Mouse (Mus musculus) kidney, postnatal 0 days (tissue): Measurements from ENCODE around the gene Nsl1. TPM values are rescaled to one million over a fixed set of nuclear protein-coding genes. Genes with fewer than 3 reads are reported as not detected.

Experiments used
- ATAC-seq: fragments of 200-750 bp; cut with Nextera tagmentation; replicated peaks from 2 replicates; pipeline ENCODE4 v1.8.0; 2017; ENCODE audit warnings: low read depth, moderate number of reproducible peaks, moderate TSS enrichment, moderate library complexity; ENCODE audit not compliant: low FRiP score
- DNase-seq: peaks from one replicate; pipeline ENCODE4 v3.0.0-alpha.2; 2016; ENCODE audit warnings: low spot score
- H3K27ac ChIP-seq: fragments of 300-500 bp; sonication (generic); 2 replicates; pipeline ENCODE4 v1.5.1; 2014; ENCODE audit warnings: mild to moderate bottlenecking
- H3K27me3 ChIP-seq: fragments of 300-500 bp; sonication (generic); 2 replicates; pipeline ENCODE4 v1.6.1; 2014; ENCODE audit warnings: low read length, mixed read lengths; ENCODE audit not compliant: insufficient read depth
- H3K36me3 ChIP-seq: fragments of 300-500 bp; sonication (generic); 2 replicates; pipeline ENCODE4 v1.6.1; 2014; ENCODE audit warnings: low read length, mixed read lengths; ENCODE audit not compliant: insufficient read depth
- H3K4me1 ChIP-seq: fragments of 300-500 bp; sonication (generic); replicated peaks from 2 replicates; pipeline ENCODE4 v1.6.1; 2014; ENCODE audit warnings: antibody characterized with exemption, low read length, mixed read lengths; ENCODE audit not compliant: insufficient read depth
- H3K4me2 ChIP-seq: fragments of 300-500 bp; sonication (generic); 2 replicates; pipeline ENCODE4 v1.6.1; 2014; ENCODE audit warnings: mild to moderate bottlenecking, low read length, moderate library complexity, mixed read lengths
- H3K4me3 ChIP-seq: fragments of 300-500 bp; sonication (generic); replicated peaks from 2 replicates; pipeline ENCODE4 v1.5.1; 2014; ENCODE audit warnings: low read depth, low read length
- H3K9ac ChIP-seq: fragments of 300-500 bp; sonication (generic); 2 replicates; pipeline ENCODE4 v1.6.1; 2014; ENCODE audit warnings: low read depth, low read length
- H3K9me3 ChIP-seq: fragments of 300-500 bp; sonication (generic); replicated peaks from 2 replicates; pipeline ENCODE4 v1.6.1; 2016; ENCODE audit warnings: low read length, inconsistent platforms, mixed read lengths
- CTCF ChIP-seq: IDR thresholded peaks from 2 replicates; pipeline ENCODE4 v1.5.1; 2016; ENCODE audit warnings: antibody characterized with exemption, low read depth, mild to moderate bottlenecking, moderate library complexity
- WGBS: fragments of 180-500 bp; shearing (Covaris S2); extraction: QIAGEN DNeasy Blood & Tissue Kit; methylation state at CpG from one replicate; pipeline ENCODE4 v1.1.7; 2014; 5-methylcytosine and 5-hydroxymethylcytosine counted together
- polyA plus RNA-seq: library from polyadenylated mRNA; unstranded; fragments of >200 nt; fragmentation: Nextera tagmentation; extraction: Ambion mirVana; gene quantifications from 2 replicates; pipeline ENCODE4 v1.2.1, GENCODE M21; 2015

Gene Nsl1
- polyA plus RNA-seq, 1 experiment from 2014 or later: 8.6 TPM

DNA sequence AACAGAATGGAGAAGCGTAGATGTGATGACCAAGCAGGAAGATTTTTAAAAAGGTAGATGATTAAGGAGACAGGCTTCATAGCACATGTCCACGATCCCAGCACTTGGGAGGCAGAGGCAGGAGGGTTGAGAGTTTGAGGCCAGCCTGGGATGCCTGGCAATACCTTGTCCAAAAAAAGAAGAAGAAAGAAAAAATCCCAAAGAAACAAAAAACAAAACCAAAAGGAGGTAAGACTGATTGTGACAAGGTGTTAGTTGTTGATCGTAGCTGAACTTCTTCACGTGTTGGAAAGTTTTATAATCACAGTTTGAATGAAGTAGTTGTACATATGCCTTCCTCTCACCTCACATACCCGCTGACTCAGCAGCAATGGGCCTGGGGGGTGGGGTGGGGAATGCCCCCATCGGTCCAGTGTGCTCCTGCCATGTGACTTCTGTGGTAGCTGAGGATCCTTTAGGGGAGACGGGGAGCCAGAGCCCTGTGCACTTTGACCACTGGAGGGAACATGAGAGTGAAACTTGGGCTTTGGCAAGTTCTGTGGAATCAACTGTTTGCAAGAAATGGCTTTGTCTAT is 23.6 kb downstream of the Nsl1 start:
- no peak overlapping the region for H3K4me2 ChIP-seq
- H3K36me3 ChIP-seq: peaks cover 9% of the 10 kb centered on the region; the same call in 1 of the 2 replicates
- H3K4me1 ChIP-seq: no peaks in the 10 kb centered on the region
- ATAC-seq (no peak), DNase-seq (no peak)
- H3K27me3 ChIP-seq: no peaks in the 10 kb centered on the region
- H3K4me3 ChIP-seq: no peak overlapping the region
- H3K9ac ChIP-seq: no peak overlapping the region
- 83% methylated on average over 7 of the region's 7 CpGs for WGBS
- no peaks in the 10 kb centered on the region for H3K9me3 ChIP-seq
- no peak overlapping the region for H3K27ac ChIP-seq
- TF ChIP-seq CTCF: no peak; the same call in 1 of the 2 replicates

DNA sequence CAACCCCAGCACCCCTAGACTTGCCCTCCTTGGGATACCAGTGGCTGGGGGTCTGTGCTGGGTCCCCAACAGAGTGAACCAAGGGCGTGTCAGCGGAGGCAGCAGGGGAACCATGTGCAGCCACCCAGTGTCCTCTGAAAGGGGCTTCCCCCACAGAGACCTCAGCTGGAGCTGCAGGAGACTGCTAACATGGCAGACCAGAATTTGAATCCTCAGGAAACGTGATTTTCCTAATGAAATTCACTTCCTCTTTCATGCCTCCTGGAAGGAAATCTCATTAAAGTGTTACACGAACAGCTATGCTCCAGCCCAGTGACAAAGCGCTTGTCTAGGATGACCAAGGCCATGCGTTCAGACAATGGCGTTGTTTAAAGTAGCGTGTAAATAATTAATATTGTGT is 24.1 kb downstream of the Nsl1 start:
- ATAC-seq (no peak), DNase-seq (no peak)
- WGBS: 79% methylated on average over 8 of the region's 8 CpGs

DNA sequence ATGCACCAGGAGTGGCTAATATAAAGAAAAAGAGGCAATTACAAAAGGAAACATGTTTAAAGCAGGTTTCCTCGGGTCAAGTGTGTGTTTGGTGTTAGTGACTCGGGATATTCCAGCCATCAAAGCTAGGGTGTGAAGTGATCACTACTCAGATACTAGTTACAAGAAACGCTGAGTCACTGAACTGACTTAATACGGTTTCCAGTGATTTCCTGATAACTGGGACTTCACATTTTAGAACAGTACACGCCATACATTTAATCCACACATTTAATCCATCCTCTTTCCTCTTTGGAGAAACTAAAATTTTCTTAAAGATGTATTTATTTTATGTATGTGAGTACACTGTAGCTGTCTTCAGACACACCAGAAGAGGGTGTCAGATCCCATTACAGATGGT is 25.1 kb downstream of the Nsl1 start:
- DNase-seq (no peak), ATAC-seq (no peak)
- no peak overlapping the region for H3K9ac ChIP-seq
- H3K27ac ChIP-seq: no peak overlapping the region
- no peak overlapping the region for H3K4me2 ChIP-seq
- no peaks in the 10 kb centered on the region for H3K9me3 ChIP-seq
- H3K36me3 ChIP-seq: no peaks in the 10 kb centered on the region
- no peaks in the 10 kb centered on the region for H3K27me3 ChIP-seq
- WGBS: 75% methylated on average over 5 of the region's 5 CpGs
- H3K4me3 ChIP-seq: no peak overlapping the region
- no peak for TF ChIP-seq CTCF
- H3K4me1 ChIP-seq: no peaks in the 10 kb centered on the region

More for the DNA sequence above, 24.1 kb downstream of the Nsl1 start:
- no peaks in the 10 kb centered on the region for H3K4me1 ChIP-seq
- H3K27me3 ChIP-seq: no peaks in the 10 kb centered on the region
- peaks cover 4% of the 10 kb centered on the region; the same call in 1 of the 2 replicates for H3K36me3 ChIP-seq
- no peaks in the 10 kb centered on the region for H3K9me3 ChIP-seq
- no peak overlapping the region for H3K4me2 ChIP-seq
- no peak overlapping the region for H3K4me3 ChIP-seq
- H3K9ac ChIP-seq: no peak overlapping the region
- TF ChIP-seq CTCF: no peak
- H3K27ac ChIP-seq: no peak overlapping the region

DNA sequence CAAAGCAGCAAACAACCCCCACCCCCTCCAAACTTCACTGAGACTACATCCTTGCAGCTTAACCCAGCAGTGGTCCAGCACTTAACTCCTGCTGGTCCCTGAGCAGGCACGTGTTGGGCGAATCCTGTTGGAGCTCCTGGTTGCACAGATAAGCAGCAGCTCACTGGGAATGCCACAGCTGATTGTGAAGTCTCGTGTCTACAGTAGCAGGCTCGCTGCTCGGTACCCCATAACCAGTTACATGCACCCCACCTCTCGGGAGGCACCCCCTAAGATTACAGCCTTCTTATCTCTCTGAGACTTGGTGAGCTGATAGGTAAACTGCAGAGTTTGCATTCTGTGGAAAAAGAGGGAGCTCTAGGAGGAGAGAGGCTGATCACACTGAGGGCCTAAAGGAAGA is 26.5 kb downstream of the Nsl1 start:
- Histone ChIP-seq H3K4me3 (no peak overlapping the region), H3K27ac (no peak overlapping the region), H3K4me1 (no peaks in the 10 kb centered on the region), H3K4me2 (no peak overlapping the region), H3K36me3 (no peaks in the 10 kb centered on the region), H3K27me3 (no peaks in the 10 kb centered on the region), H3K9me3 (no peaks in the 10 kb centered on the region), H3K9ac (no peak overlapping the region)
- DNase-seq (no peak), ATAC-seq (no peak)
- no peak for TF ChIP-seq CTCF
- WGBS: 75% methylated on average over 6 of the region's 6 CpGs

DNA sequence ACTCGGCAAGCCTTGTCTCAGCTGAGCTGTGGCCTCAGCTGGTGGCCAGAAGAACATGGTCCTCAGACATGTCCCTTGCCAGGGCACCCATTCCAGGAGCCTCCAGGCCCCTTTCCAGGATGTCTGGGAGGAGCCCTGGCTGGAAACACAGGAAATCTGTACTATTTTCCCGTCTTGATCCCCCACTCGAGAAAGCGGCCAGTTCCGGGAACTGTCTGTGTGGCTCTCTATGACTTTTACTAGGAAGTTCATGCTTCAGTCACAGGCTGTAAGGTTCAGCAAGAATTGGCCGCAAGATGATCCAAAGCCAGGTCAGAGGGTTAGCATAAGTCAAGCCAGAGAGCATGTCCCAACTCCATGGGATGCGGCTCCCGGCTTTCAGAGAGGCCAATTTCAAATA is 29.2 kb downstream of the Nsl1 start:
- Histone ChIP-seq H3K36me3 (no peaks in the 10 kb centered on the region), H3K4me2 (no peak overlapping the region), H3K27me3 (no peaks in the 10 kb centered on the region), H3K4me3 (no peak overlapping the region), H3K9ac (no peak overlapping the region), H3K27ac (no peak overlapping the region), H3K4me1 (0 out of 2 replicates have a peak, but pooled peaks cover 1% of the 10 kb centered on the region), H3K9me3 (no peaks in the 10 kb centered on the region)
- DNase-seq: peak; percentile 55
- no peak for TF ChIP-seq CTCF
- ATAC-seq: no peak
- WGBS: 45% methylated on average over 8 of the region's 8 CpGs

DNA sequence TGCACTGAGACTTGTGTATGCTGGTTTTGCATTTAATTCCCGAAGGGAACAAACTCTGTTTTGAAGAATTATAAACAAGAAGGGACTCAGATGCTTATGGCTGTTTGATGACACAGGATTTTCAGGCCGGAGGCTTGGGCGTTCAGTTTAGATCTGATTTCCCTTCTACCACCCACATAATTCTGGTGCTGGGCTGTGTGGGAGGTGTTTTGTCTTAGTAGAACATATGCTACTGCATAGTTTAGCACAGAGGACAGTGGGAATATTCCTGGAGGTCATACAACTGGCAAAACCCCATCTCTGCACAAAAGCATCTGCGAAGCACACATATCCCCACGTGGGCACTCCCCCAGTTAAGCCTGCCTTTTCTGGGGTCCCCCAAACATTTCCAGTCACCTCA is 30.8 kb downstream of the Nsl1 start:
- H3K9ac ChIP-seq: no peak overlapping the region
- H3K9me3 ChIP-seq: no peaks in the 10 kb centered on the region
- no peak overlapping the region for H3K27ac ChIP-seq
- no peaks in the 10 kb centered on the region for H3K36me3 ChIP-seq
- no peak overlapping the region for H3K4me3 ChIP-seq
- H3K27me3 ChIP-seq: no peaks in the 10 kb centered on the region
- 59% methylated on average over 5 of the region's 5 CpGs for WGBS
- TF ChIP-seq CTCF: no peak
- DNase-seq: no peak
- no peak for ATAC-seq
- H3K4me2 ChIP-seq: no peak overlapping the region
- H3K4me1 ChIP-seq: 0 out of 2 replicates have a peak, but pooled peaks cover 5% of the 10 kb centered on the region

DNA sequence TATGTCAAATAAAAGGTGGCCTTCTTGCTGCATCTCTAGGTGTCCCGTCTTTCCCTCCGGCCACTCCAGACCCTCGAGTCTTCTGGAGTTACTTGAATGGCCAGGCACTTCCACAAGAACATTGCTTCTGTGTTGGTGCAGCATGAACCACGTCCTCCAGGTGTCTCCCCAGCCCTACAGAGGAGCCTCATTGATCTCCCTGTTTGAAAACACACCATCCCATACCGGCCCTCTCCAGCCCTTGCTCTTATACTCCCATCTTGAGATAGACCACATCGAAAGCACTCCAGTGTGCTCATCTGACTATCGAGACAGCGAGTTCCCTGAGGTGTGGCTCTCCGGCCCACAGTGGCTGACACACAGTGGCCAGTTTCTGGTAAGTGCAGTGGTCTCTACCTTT is 32.2 kb downstream of the Nsl1 start:
- no peak overlapping the region for H3K27ac ChIP-seq
- no peaks in the 10 kb centered on the region for H3K36me3 ChIP-seq
- DNase-seq: peak; percentile 42
- no peaks in the 10 kb centered on the region for H3K27me3 ChIP-seq
- TF ChIP-seq CTCF: peak; percentile 64
- no peak overlapping the region for H3K4me3 ChIP-seq
- 71% methylated on average over 9 of the region's 9 CpGs for WGBS
- no peaks in the 10 kb centered on the region for H3K9me3 ChIP-seq
- no peak for ATAC-seq
- H3K4me2 ChIP-seq: no peak overlapping the region
- H3K4me1 ChIP-seq: 0 out of 2 replicates have a peak, but pooled peaks cover 11% of the 10 kb centered on the region
- H3K9ac ChIP-seq: no peak overlapping the region
